Mouse (Mus musculus): Measurements from ENCODE around the gene Rimklb. TPM values are rescaled to one million over a fixed set of nuclear protein-coding genes. Genes with fewer than 3 reads are reported as not detected.

Gene Rimklb
- not detected for total RNA-seq (2023)

DNA sequence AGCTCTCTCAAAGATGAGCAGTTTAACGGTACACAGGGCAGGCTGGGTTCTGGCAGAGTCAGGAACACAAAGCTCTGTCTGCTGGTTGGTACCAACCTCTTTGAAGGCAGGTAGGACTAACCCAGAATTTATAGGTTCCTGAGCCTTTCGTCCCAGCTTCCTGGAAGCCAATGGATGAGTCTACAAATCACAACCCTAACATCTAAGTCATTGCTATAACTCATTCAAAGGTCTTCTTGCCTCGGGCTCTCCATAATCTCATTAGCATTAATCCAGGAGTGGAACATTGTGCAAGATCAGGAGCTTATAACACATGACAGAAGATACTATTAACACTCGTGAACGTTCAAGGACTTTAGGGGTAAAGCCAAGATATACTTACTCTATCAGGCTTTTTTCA lies at the start of gene Rimklb:
TSS of gene Rimklb (minus strand) at position 101 of the 400 bp plus-strand sequence.

DNA sequence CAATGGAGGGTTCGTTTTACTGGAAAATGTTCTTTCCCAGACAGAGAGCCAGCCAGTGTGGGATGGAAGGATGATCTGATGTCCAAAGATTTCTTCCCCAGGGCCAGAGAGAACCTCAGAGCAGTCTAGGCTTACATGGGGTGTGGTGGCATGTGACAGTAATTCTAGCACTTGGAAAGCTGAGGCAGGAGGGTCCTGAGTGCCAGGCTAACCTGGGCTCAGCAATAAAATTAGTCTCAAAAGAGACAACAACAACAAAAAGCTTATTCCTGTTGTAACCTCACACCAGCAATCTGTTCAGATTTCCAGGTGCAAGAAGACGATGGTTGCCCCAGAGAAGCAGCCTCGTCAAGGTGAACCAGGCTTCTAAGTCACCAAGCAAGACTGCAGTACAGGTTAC lies 7.0 kb upstream of the Rimklb start, which contains the start of gene Mfap5:
TSS of gene Mfap5 (plus strand) at position 301 of the 400 bp plus-strand sequence.

Other genes with a start within 250 kb of the Rimklb start
- gene Klrg1, start 215.9 kb downstream of the Rimklb start, total RNA-seq (2023) = 1 to 10 TPM; 1.4 to 2.5 TPM
- gene M6pr, start 190.0 kb downstream of the Rimklb start, total RNA-seq (2023) = 100 to 1,000 TPM; 125 to 132 TPM
- gene Phc1, start 158.2 kb downstream of the Rimklb start, total RNA-seq (2023) = 10 to 100 TPM; 34.3 to 46.7 TPM
- not detected for gene Mfap5, start 7.1 kb upstream of the Rimklb start, total RNA-seq (2023)
- gene Aicda, start 55.0 kb upstream of the Rimklb start, total RNA-seq (2023) = not detected
- gene Apobec1, start 103.7 kb upstream of the Rimklb start, total RNA-seq (2023) = 10 to 100 TPM; 12.1 to 15.3 TPM
- gene Gdf3, start 111.3 kb upstream of the Rimklb start, total RNA-seq (2023) = not detected
- gene Dppa3, start 127.6 kb upstream of the Rimklb start, total RNA-seq (2023) = under 1 TPM in 1 of 2 experiments, not detected in 1; 0.87 TPM
- not detected for gene Nanog, start 208.7 kb upstream of the Rimklb start, total RNA-seq (2023)

Measured in T-cell, adult 66 days (primary cell).